Mouse (Mus musculus): ENCODE measurements around the gene Otulin.

The Otulin gene

GRCm38 (mm10) chr15:27630601-27631383 is at the start of gene Otulin:
TSS of gene Otulin (minus strand) at chr15:27630693.
- ATAC-seq (ENCODE audit: insufficient number of reproducible peaks, low FRiP score, low TSS enrichment): peak; percentile 89

GRCm38 (mm10) chr15:27678511-27678910 is 48.0 kb upstream of the Otulin start:
- no peak for ATAC-seq (ENCODE audit: insufficient number of reproducible peaks, low FRiP score, low TSS enrichment)

- ATAC-seq (ENCODE audit: insufficient number of reproducible peaks, low FRiP score, low TSS enrichment): no peak
Observed at GRCm38 (mm10) chr15:27677801-27678200, 47.3 kb upstream of the Otulin start.

DNA sequence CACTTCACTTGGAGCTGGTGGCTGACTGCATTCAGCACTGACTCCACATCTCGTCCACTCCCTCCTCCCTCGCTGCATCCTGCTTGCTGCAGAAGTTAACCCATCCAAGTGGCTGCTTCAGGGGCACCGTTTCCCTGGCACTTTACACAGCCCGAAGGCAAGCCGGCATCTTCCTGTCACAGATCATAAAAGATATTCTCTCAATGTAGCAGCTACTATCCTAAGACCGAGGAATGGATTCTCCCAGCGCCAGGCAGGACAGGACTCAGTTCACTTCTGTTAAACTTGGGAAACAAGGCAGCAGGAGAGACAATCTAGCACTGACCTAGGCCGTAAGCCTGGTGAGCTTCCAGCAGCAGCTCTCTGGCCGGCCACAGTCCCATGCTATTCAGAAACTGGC is 45.7 kb upstream of the Otulin start:
- ATAC-seq (ENCODE audit: insufficient number of reproducible peaks, low FRiP score, low TSS enrichment): no peak

DNA sequence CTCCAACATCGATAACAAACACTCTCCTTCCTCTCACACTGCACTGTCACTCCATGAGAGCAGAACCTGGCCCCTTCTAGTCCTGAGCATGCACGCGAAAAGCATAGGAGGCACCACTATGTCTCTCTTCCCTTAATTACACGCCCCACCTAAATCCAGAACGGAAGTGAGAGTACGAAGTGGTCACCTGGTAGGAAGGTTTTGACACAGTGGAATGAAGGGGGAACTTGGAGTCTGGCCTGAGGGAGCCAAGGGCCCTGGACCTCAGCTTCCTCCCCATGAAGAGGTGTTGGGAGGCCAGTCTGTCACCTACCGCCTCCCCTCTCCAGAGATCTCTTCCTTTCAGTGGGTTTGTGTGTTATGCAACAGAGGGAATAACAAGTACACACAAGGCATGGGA is 44.6 kb upstream of the Otulin start:
- no peak for ATAC-seq (ENCODE audit: insufficient number of reproducible peaks, low FRiP score, low TSS enrichment)

DNA sequence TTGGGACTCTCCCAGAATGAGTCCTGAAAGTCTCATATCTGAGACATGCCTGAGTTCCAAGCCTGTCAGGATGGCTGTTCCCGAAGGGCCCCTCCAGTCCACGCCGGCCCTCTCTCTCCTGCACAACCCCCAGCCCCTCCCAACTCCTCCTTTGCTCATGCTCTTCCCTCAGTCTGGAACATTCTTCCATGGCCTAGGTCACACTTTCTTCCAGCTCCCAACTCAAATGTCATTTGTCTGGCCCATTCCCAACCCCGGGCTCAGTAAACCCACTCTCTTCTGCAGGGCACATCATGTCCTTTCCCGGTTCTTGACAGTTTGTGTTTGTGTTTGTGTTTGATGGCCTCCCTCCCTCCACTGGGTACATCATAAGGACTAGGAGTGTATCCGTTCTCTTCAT is 43.5 kb upstream of the Otulin start:
- ATAC-seq (ENCODE audit: insufficient number of reproducible peaks, low FRiP score, low TSS enrichment): no peak

- ATAC-seq (ENCODE audit: insufficient number of reproducible peaks, low FRiP score, low TSS enrichment): no peak
Observed at GRCm38 (mm10) chr15:27673151-27673550, 42.7 kb upstream of the Otulin start.

DNA sequence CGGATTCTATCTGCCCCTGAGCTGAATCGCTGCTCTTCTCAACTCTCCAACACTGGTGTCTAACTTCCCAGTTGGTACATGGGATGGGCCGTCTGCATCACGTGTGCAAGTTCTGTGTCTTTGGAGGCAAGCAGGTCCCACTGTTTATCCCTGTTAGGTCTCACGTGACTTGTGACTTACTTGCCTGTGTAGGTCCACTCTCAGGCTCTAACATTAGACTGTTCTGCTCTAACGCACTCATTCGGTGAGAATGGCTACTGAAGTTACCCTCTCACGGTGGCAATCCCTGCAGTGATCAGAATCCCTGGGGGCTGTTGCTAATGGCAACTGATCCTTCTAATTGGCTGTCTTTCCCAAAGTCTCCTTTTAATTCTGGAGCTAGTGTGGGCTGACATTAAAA is 41.8 kb upstream of the Otulin start:
- no peak for ATAC-seq (ENCODE audit: insufficient number of reproducible peaks, low FRiP score, low TSS enrichment)

DNA sequence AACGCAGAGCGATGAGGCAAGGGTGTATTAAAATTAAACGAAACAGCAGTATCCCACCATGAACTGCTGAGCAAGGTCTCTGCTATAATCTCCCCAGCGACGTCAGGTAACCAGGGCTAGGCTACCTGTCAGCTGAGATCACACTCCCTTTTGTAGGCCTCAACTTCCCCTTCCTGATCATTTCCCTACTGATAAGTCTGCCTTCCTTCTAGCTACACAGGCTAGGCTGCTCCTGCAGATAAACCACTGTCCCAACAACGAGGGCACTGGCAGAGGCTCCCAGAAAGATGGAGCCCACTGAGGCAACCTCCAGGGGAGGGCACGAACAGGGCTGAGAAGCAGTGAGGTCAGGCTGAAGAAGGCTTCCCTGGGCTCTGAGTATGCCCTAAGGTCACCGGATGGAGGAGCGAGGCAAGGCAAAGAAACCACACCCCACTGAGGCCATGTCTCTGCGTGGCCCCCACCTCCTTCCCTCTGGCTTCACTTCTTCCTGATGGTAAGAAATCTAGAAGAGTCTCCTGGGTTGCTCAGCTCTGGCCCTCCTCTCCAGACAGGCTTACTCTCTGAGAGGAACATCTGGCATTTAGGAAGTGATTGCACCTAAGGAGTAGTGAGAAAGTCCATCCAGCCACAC is 41.2 kb upstream of the Otulin start:
- no peak for ATAC-seq (ENCODE audit: insufficient number of reproducible peaks, low FRiP score, low TSS enrichment)

GRCm38 (mm10) chr15:27670708-27671107 is 40.2 kb upstream of the Otulin start:
- no peak for ATAC-seq (ENCODE audit: insufficient number of reproducible peaks, low FRiP score, low TSS enrichment)

GRCm38 (mm10) chr15:27669931-27670411 is 39.5 kb upstream of the Otulin start:
- no peak for ATAC-seq (ENCODE audit: insufficient number of reproducible peaks, low FRiP score, low TSS enrichment)

DNA sequence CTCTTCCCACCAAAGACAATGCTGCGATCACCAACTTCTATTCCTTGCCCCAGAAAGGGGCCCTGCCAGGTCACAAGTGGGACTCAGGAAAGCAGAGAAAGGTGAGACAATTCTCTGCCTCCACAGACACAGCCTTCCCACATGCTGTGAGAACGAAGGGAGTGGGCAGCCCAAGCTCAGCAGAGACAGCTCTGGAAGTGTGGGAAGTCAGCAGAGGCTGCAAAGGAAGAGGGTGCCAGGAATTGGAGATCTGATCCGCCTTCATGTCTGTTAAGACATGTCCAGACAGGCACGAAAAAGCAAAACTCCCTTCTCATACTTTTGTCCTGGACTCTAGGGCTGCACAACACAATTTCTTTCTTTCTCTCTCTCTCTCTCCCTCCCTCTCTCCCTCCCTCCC is 38.8 kb upstream of the Otulin start:
- ATAC-seq (ENCODE audit: insufficient number of reproducible peaks, low FRiP score, low TSS enrichment): no peak

DNA sequence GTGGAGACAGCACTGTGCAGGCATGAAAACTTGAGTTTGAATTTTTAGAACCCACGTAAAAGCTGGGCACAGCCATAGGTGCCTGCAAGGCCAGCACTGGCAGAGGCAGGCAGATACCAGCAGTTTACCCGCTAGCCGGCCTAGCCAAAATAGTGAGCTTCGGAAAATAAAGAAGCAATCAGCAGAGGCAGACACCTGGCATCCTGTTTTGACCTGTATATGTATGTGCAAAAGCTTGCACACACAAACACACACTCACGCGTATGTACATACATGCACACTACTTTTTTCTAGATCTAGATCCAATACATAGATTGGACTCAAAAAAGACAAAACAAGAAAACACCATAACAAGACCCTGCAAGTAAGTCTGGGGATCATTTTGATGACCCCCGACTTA is 38.1 kb upstream of the Otulin start:
- ATAC-seq (ENCODE audit: insufficient number of reproducible peaks, low FRiP score, low TSS enrichment): no peak

DNA sequence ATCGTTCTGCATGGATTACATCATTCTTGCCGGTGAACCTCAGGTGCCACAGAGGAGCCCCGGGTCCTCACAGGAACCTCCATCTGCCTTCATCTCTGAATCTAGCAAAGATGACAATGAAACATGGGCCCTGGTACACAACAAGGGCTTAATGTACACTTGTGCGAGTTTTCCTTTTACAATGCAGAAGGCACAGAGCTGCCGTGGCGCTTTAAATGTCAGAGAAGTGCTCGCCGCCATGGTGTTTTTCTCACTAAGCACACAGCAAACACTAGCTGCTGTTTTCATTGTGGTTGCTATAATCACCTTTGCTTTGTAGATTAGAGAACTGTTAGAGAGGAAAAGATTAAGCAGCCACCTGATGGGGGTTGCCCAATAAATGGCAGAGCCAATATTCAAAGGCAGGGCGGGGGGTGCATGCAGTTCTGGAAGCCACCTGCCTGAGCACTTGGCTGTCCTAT is 37.5 kb upstream of the Otulin start:
- ATAC-seq (ENCODE audit: insufficient number of reproducible peaks, low FRiP score, low TSS enrichment): no peak

- no peak for ATAC-seq (ENCODE audit: insufficient number of reproducible peaks, low FRiP score, low TSS enrichment)
Observed at GRCm38 (mm10) chr15:27666911-27667539, 36.5 kb upstream of the Otulin start.

DNA sequence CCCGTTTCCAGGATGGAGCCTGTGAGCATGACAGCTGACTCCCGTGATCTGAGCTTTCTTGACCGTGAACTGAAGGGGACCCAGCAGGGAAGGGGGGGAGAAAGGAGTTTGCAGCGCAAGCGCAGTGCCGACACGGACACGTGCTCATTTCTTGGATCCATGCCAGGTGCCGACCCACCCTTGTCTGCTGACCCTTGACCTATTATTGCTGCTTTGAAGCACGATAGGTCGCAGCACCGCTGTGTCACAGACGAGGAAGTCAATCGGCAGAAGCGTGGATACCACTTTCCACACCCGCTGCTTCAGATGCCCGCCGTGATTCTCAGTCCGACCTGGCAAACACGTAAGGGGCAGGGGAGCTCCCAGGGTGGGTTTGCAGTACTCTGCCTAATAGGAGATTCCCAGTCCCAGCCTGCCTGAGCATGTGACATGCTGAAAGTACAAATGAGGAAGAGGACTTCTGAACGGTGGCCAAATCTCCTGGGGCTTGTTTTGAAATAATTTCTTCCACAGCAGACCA is 35.0 kb upstream of the Otulin start:
- peak; percentile 59 for ATAC-seq (ENCODE audit: insufficient number of reproducible peaks, low FRiP score, low TSS enrichment)

DNA sequence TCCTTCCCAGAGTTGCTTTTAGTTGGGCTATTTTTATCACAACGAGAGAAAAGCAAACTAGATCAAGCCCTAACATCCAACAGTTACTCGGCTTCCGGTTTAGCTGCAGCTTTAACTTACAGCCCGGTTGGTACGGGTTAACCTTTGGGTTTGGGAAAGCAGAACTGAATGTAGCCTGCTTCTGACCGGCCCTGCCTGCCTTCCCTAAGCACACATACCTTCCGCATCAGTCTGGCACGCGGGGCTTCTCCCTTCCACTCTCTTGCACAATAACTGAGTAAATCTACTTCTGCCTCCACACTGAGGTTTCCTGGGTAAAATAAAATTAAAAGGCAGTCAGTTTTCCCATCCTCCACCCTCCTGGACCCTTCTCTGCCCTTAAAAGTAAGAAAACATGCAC is 33.6 kb upstream of the Otulin start:
- ATAC-seq (ENCODE audit: insufficient number of reproducible peaks, low FRiP score, low TSS enrichment): no peak

GRCm38 (mm10) chr15:27662699-27663098 is 32.2 kb upstream of the Otulin start:
- no peak for ATAC-seq (ENCODE audit: insufficient number of reproducible peaks, low FRiP score, low TSS enrichment)

- no peak for ATAC-seq (ENCODE audit: insufficient number of reproducible peaks, low FRiP score, low TSS enrichment)
Observed at GRCm38 (mm10) chr15:27661696-27662095, 31.2 kb upstream of the Otulin start.

- ATAC-seq (ENCODE audit: insufficient number of reproducible peaks, low FRiP score, low TSS enrichment): peak; percentile 83
Observed at GRCm38 (mm10) chr15:27659592-27660244, 29.2 kb upstream of the Otulin start.

DNA sequence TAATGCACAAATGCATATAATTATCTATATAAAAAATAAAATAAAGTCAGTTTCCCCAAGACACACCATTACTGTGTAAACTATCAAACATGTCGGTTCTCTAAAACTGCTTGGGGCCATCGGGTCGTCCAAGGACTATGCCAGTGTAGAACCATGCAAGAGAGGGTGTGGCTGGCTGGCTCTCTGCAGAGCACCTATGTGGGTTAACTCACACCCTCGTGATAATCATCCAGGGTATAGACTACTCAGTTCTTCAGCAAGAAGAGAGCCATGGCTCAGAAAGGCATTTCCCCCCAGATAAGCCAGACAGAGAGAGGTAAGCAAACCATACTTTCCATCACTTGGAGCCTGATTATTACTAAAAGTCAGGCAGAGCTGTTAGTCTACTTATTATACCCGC is 28.6 kb upstream of the Otulin start:
- ATAC-seq (ENCODE audit: insufficient number of reproducible peaks, low FRiP score, low TSS enrichment): no peak
